Mouse (Mus musculus): ENCODE results near the gene Map3k4. TPM values are rescaled to one million over a fixed set of nuclear protein-coding genes. Genes with fewer than 3 reads are reported as not detected.
"Not testable (repeated sequence)": the region's sequence is repeated elsewhere in the genome, so short reads cannot be mapped to it uniquely, and the experiment has no call there.

The Map3k4 gene
- polyA plus RNA-seq, 1 experiment from 2014 or later: 38.6 TPM

GRCm38 (mm10) chr17:12229756-12230155, 88.8 kb downstream of the Map3k4 start:
- WGBS: 94% methylated on average over 9 of the region's 9 CpGs
- no peak overlapping the region for H3K9ac ChIP-seq (replicated peaks; ENCODE audit: low read length)
- H3K27me3 ChIP-seq (ENCODE audit: control insufficient read depth, insufficient read depth, low read length): no peaks in the 10 kb centered on the region
- H3K4me1 ChIP-seq (ENCODE audit: control insufficient read depth, insufficient read depth, low read length): no peaks in the 10 kb centered on the region
- H3K27ac ChIP-seq (replicated peaks; ENCODE audit: low read depth, low read length): no peak overlapping the region; the same call in 1 of the 2 replicates
- no peak overlapping the region for H3K4me2 ChIP-seq (ENCODE audit: low read length)
- no peaks in the 10 kb centered on the region for H3K9me3 ChIP-seq (ENCODE audit: control insufficient read depth, low read length)
- no peak overlapping the region for H3K4me3 ChIP-seq (replicated peaks; ENCODE audit: low read depth, low read length)
- ATAC-seq (ENCODE audit: low FRiP score, low TSS enrichment) (no peak), DNase-seq (no peak)
- peaks cover 80% of the 10 kb centered on the region for H3K36me3 ChIP-seq (ENCODE audit: control insufficient read depth, insufficient read depth, low read length)

- Histone ChIP-seq H3K36me3 (ENCODE audit: control insufficient read depth, insufficient read depth, low read length) (peaks cover 70% of the 10 kb centered on the region), H3K27ac (replicated peaks; ENCODE audit: low read depth, low read length) (no peak overlapping the region), H3K4me2 (ENCODE audit: low read length) (no peak overlapping the region), H3K4me1 (ENCODE audit: control insufficient read depth, insufficient read depth, low read length) (no peaks in the 10 kb centered on the region), H3K4me3 (replicated peaks; ENCODE audit: low read depth, low read length) (no peak overlapping the region), H3K9ac (replicated peaks; ENCODE audit: low read length) (no peak overlapping the region), H3K27me3 (ENCODE audit: control insufficient read depth, insufficient read depth, low read length) (no peaks in the 10 kb centered on the region), H3K9me3 (ENCODE audit: control insufficient read depth, low read length) (no peaks in the 10 kb centered on the region)
- 94% methylated on average over 7 of the region's 7 CpGs for WGBS
- ATAC-seq (ENCODE audit: low FRiP score, low TSS enrichment) (no peak), DNase-seq (no peak)
These were observed 90.1 kb downstream of the Map3k4 start for GRCm38 (mm10) chr17:12228471-12228870.

- Histone ChIP-seq H3K9me3 (ENCODE audit: control insufficient read depth, low read length) (no peaks in the 10 kb centered on the region), H3K4me3 (replicated peaks; ENCODE audit: low read depth, low read length) (no peak overlapping the region), H3K27ac (replicated peaks; ENCODE audit: low read depth, low read length) (no peak overlapping the region), H3K9ac (replicated peaks; ENCODE audit: low read length) (no peak overlapping the region), H3K4me2 (ENCODE audit: low read length) (no peak overlapping the region), H3K4me1 (ENCODE audit: control insufficient read depth, insufficient read depth, low read length) (no peaks in the 10 kb centered on the region), H3K36me3 (ENCODE audit: control insufficient read depth, insufficient read depth, low read length) (peaks cover 65% of the 10 kb centered on the region), H3K27me3 (ENCODE audit: control insufficient read depth, insufficient read depth, low read length) (no peaks in the 10 kb centered on the region)
- ATAC-seq (ENCODE audit: low FRiP score, low TSS enrichment) (no peak), DNase-seq (no peak)
- 89% methylated on average over 10 of the region's 10 CpGs for WGBS
These were observed 90.6 kb downstream of the Map3k4 start for GRCm38 (mm10) chr17:12228001-12228400.

- H3K4me1 ChIP-seq (ENCODE audit: control insufficient read depth, insufficient read depth, low read length): no peaks in the 10 kb centered on the region
- no peaks in the 10 kb centered on the region for H3K27me3 ChIP-seq (ENCODE audit: control insufficient read depth, insufficient read depth, low read length)
- ATAC-seq (ENCODE audit: low FRiP score, low TSS enrichment) (no peak), DNase-seq (peak; percentile 69)
- peaks cover 61% of the 10 kb centered on the region for H3K36me3 ChIP-seq (ENCODE audit: control insufficient read depth, insufficient read depth, low read length)
- no peak overlapping the region for H3K9ac ChIP-seq (replicated peaks; ENCODE audit: low read length)
- H3K27ac ChIP-seq (replicated peaks; ENCODE audit: low read depth, low read length): no peak overlapping the region
- WGBS: 75% methylated on average over 12 of the region's 12 CpGs
- no peak overlapping the region for H3K4me3 ChIP-seq (replicated peaks; ENCODE audit: low read depth, low read length)
- H3K4me2 ChIP-seq (ENCODE audit: low read length): no peak overlapping the region
- no peaks in the 10 kb centered on the region for H3K9me3 ChIP-seq (ENCODE audit: control insufficient read depth, low read length)
These were observed 92.0 kb downstream of the Map3k4 start for GRCm38 (mm10) chr17:12226551-12226950.

- H3K4me3 ChIP-seq (replicated peaks; ENCODE audit: low read depth, low read length): no peak overlapping the region
- ATAC-seq (ENCODE audit: low FRiP score, low TSS enrichment): no peak
- no peaks in the 10 kb centered on the region for H3K27me3 ChIP-seq (ENCODE audit: control insufficient read depth, insufficient read depth, low read length)
- WGBS: 76% methylated on average over 1 of the region's 1 CpGs
- no peaks in the 10 kb centered on the region for H3K4me1 ChIP-seq (ENCODE audit: control insufficient read depth, insufficient read depth, low read length)
- no peak for DNase-seq
- H3K9ac ChIP-seq (replicated peaks; ENCODE audit: low read length): no peak overlapping the region
- H3K27ac ChIP-seq (replicated peaks; ENCODE audit: low read depth, low read length): no peak overlapping the region
- peaks cover 59% of the 10 kb centered on the region for H3K36me3 ChIP-seq (ENCODE audit: control insufficient read depth, insufficient read depth, low read length)
- no peak overlapping the region for H3K4me2 ChIP-seq (ENCODE audit: low read length)
- no peaks in the 10 kb centered on the region for H3K9me3 ChIP-seq (ENCODE audit: control insufficient read depth, low read length)
These were observed 93.4 kb downstream of the Map3k4 start for GRCm38 (mm10) chr17:12225227-12225626.

- WGBS: 90% methylated on average over 5 of the region's 7 CpGs
- not testable (repeated sequence) for DNase-seq
These were observed 94.0 kb downstream of the Map3k4 start for GRCm38 (mm10) chr17:12224551-12224950.

GRCm38 (mm10) chr17:12224145-12224544, 94.5 kb downstream of the Map3k4 start:
- Histone ChIP-seq H3K27ac (replicated peaks; ENCODE audit: low read depth, low read length) (no peak overlapping the region), H3K4me3 (replicated peaks; ENCODE audit: low read depth, low read length) (no peak overlapping the region), H3K9me3 (ENCODE audit: control insufficient read depth, low read length) (no peaks in the 10 kb centered on the region), H3K9ac (replicated peaks; ENCODE audit: low read length) (no peak overlapping the region), H3K4me2 (ENCODE audit: low read length) (no peak overlapping the region), H3K36me3 (ENCODE audit: control insufficient read depth, insufficient read depth, low read length) (peaks cover 56% of the 10 kb centered on the region), H3K4me1 (ENCODE audit: control insufficient read depth, insufficient read depth, low read length) (no peaks in the 10 kb centered on the region), H3K27me3 (ENCODE audit: control insufficient read depth, insufficient read depth, low read length) (no peaks in the 10 kb centered on the region)
- WGBS: 85% methylated on average over 9 of the region's 9 CpGs
- DNase-seq (no peak), ATAC-seq (ENCODE audit: low FRiP score, low TSS enrichment) (no peak)

More at GRCm38 (mm10) chr17:12224551-12224950, 94.0 kb downstream of the Map3k4 start:
- not testable (repeated sequence) for H3K27me3 ChIP-seq (ENCODE audit: control insufficient read depth, insufficient read depth, low read length); H3K4me3 ChIP-seq (replicated peaks; ENCODE audit: low read depth, low read length); H3K9ac ChIP-seq (replicated peaks; ENCODE audit: low read length); H3K27ac ChIP-seq (replicated peaks; ENCODE audit: low read depth, low read length); H3K4me1 ChIP-seq (ENCODE audit: control insufficient read depth, insufficient read depth, low read length); ATAC-seq (ENCODE audit: low FRiP score, low TSS enrichment); H3K9me3 ChIP-seq (ENCODE audit: control insufficient read depth, low read length); H3K4me2 ChIP-seq (ENCODE audit: low read length)
- H3K36me3 ChIP-seq (ENCODE audit: control insufficient read depth, insufficient read depth, low read length): peaks cover 58% of the 10 kb centered on the region

GRCm38 (mm10) chr17:12223682-12224081, 94.9 kb downstream of the Map3k4 start:
- Histone ChIP-seq H3K36me3 (ENCODE audit: control insufficient read depth, insufficient read depth, low read length) (peaks cover 56% of the 10 kb centered on the region), H3K9ac (replicated peaks; ENCODE audit: low read length) (no peak overlapping the region), H3K4me2 (ENCODE audit: low read length) (no peak overlapping the region), H3K4me1 (ENCODE audit: control insufficient read depth, insufficient read depth, low read length) (no peaks in the 10 kb centered on the region), H3K27me3 (ENCODE audit: control insufficient read depth, insufficient read depth, low read length) (no peaks in the 10 kb centered on the region), H3K4me3 (replicated peaks; ENCODE audit: low read depth, low read length) (no peak overlapping the region), H3K27ac (replicated peaks; ENCODE audit: low read depth, low read length) (no peak overlapping the region), H3K9me3 (ENCODE audit: control insufficient read depth, low read length) (no peaks in the 10 kb centered on the region)
- WGBS: 35% methylated on average over 5 of the region's 5 CpGs
- no peak for DNase-seq
- no peak for ATAC-seq (ENCODE audit: low FRiP score, low TSS enrichment)

- ATAC-seq (ENCODE audit: low FRiP score, low TSS enrichment): no peak
- Histone ChIP-seq H3K27me3 (ENCODE audit: control insufficient read depth, insufficient read depth, low read length) (no peaks in the 10 kb centered on the region), H3K4me3 (replicated peaks; ENCODE audit: low read depth, low read length) (no peak overlapping the region), H3K27ac (replicated peaks; ENCODE audit: low read depth, low read length) (no peak overlapping the region), H3K9me3 (ENCODE audit: control insufficient read depth, low read length) (no peaks in the 10 kb centered on the region), H3K4me2 (ENCODE audit: low read length) (no peak overlapping the region), H3K9ac (replicated peaks; ENCODE audit: low read length) (no peak overlapping the region), H3K36me3 (ENCODE audit: control insufficient read depth, insufficient read depth, low read length) (peaks cover 56% of the 10 kb centered on the region), H3K4me1 (ENCODE audit: control insufficient read depth, insufficient read depth, low read length) (no peaks in the 10 kb centered on the region)
- DNase-seq: no peak
- WGBS: 70% methylated on average over 6 of the region's 6 CpGs
These were observed 96.7 kb downstream of the Map3k4 start for GRCm38 (mm10) chr17:12221926-12222325.

Data from midbrain, embryonic 14.5 days (tissue).